ENCODE assay signal across 28 mouse cellular contexts in the genomic region with DNA sequence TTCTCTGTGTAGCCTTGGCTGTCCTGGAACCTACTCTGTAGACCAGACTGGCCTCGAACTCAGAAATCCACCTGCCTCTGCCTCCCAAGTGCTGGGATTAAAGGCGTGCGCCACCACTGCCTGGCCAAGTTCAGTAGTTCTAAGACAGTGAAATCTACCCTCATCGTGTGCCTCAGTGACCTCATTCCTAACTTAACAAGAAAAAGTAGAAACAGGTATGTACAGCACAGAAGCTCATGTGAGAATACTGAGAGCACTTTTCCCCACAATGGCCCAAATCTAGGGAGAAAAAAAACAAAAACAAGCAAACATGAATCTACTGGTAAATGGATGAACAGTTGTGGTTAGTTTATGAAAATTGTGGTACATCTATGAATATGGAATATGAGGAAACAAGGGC. TPM values are rescaled to one million over a fixed set of nuclear protein-coding genes. Genes with fewer than 3 reads are reported as not detected.
"Had no signal": no experiment of that assay in that cellular context is flagged by ENCODE, and none has a peak within 500 bp of the region (broad histone marks: within the 10 kb centered on the region; RNA-seq: fewer than 3 reads in every experiment).

No protein-coding gene starts in this region.

- H3K27me3 ChIP-seq: heart, embryonic 13.5 days; heart, embryonic 15.5 days; hindbrain, embryonic 15.5 days; limb, embryonic 12.5 days; liver, embryonic 13.5 days; liver, embryonic 15.5 days had no signal

- H3K9me3 ChIP-seq: heart, embryonic 10.5 days; heart, embryonic 13.5 days; heart, embryonic 15.5 days; hindbrain, embryonic 13.5 days; hindbrain, embryonic 15.5 days; limb, embryonic 10.5 days; limb, embryonic 12.5 days; liver, embryonic 13.5 days; liver, embryonic 15.5 days had no signal

- H3K9ac ChIP-seq: heart, embryonic 13.5 days; heart, embryonic 15.5 days; hindbrain, embryonic 13.5 days; hindbrain, embryonic 15.5 days; limb, embryonic 12.5 days; liver, embryonic 13.5 days; liver, embryonic 15.5 days had no signal

- H3K4me2 ChIP-seq: heart, embryonic 13.5 days; heart, embryonic 15.5 days; hindbrain, embryonic 13.5 days; hindbrain, embryonic 15.5 days; limb, embryonic 12.5 days; liver, embryonic 11.5 days; liver, embryonic 13.5 days; liver, embryonic 15.5 days had no signal

- H3K4me3 ChIP-seq: gastrocnemius, adult 2 months; heart, embryonic 10.5 days; heart, embryonic 13.5 days; heart, embryonic 15.5 days; hindbrain, embryonic 13.5 days; hindbrain, embryonic 15.5 days; limb, embryonic 10.5 days; limb, embryonic 12.5 days; liver, embryonic 13.5 days; liver, embryonic 15.5 days had no signal

- DNase-seq: gastrocnemius, adult 2 months; gastrocnemius, postnatal 10 days; gastrocnemius, postnatal 25 days; heart, adult 18-20 months; heart, postnatal 14 days; heart, postnatal 36 days; kidney, adult 18-20 months; kidney, adult 8-10 months; kidney, postnatal 10 days; kidney, postnatal 25 days; kidney, postnatal 4 days; layer of hippocampus, adult 9-11 months; layer of hippocampus, postnatal 36 days; liver; liver, embryonic 13.5 days had no signal

- H3K36me3 ChIP-seq: heart, embryonic 10.5 days; heart, embryonic 13.5 days; heart, embryonic 15.5 days; hindbrain, embryonic 13.5 days; hindbrain, embryonic 15.5 days; limb, embryonic 10.5 days; limb, embryonic 12.5 days; liver, embryonic 13.5 days; liver, embryonic 15.5 days had no signal

- ATAC-seq: hindbrain, postnatal 0 days; intestine, embryonic 16.5 days had no signal

- H3K4me1 ChIP-seq: hindbrain, embryonic 13.5 days had no signal

- H3K27ac ChIP-seq: gastrocnemius, adult 2 months; heart, embryonic 10.5 days; heart, embryonic 13.5 days; heart, embryonic 15.5 days; hindbrain, embryonic 13.5 days; hindbrain, embryonic 15.5 days; hindbrain, postnatal 0 days; limb, embryonic 10.5 days; limb, embryonic 12.5 days; liver, embryonic 13.5 days; liver, embryonic 15.5 days had no signal

RNA-seq across cellular contexts. Expression of a gene that starts 34.7 kb away (rescaled TPM):
- total RNA-seq: granulocyte monocyte progenitor cell, adult 5-6 weeks; hematopoietic stem cell, adult 5-6 weeks had no signal
